Mouse (Mus musculus): Measurements from ENCODE around the gene Dhrs3.

The Dhrs3 gene

DNA sequence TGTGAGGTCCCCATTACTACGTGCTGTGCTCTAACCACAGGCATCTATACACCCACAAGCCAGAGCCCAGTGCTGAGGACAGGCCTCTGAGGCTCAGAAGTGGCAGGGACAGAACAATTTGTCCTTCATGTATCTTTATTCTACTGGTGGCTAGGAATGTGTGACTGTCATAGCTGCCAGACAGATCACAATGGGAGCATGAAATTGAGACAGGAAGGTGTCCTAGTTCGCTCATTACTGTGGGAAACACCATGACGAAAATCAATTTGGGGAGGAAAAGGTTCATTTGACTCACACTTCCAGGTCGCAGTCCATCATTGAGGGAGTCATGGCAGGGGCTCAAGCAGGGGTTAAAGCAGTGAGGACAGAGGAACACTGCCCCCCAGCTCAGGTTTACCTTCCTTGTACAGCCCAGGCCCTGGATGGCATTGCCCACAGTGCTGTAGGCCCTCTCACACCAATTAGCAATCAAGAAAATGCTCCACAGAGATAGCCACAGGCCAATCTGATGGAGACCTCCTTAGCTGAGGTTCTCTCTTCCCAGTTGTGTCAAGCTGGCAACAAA, 47.3 kb downstream of the Dhrs3 start:
- DNase-seq (ENCODE audit: low read depth, low spot score) = no peak

DNA sequence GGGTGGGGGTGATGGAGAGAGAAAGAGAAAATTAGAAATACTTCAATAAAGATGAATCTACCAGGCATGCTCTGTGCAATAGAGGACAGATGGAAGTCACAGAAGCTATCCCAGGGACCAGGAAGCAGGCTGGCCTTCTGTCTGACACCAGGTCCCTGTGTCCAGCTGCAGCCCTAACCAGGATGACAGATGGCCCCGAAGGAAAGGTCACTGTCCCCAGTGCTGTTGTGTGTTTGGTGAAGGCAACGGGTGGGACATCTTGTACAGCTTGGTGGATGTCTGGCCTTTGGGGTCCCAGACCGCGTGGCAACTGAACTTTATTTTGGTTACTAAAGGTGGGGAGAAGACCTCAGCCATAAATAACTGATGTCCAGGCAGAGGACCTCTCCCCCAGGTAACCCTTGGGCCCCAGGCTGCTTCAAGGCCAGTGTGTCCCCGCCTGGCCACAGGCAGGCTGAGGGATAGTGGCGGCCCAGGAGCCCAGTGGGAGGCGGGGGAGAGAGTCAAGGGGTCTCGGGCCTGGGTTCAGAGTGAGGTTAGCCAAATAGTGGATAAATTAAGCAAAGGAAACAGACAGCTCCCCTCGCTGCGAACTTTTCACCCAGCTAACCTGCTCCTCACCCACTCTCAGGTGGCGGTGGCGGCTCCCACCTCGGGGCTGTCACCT, 48.3 kb downstream of the Dhrs3 start:
- no peak for DNase-seq (ENCODE audit: low read depth, low spot score)

DNA sequence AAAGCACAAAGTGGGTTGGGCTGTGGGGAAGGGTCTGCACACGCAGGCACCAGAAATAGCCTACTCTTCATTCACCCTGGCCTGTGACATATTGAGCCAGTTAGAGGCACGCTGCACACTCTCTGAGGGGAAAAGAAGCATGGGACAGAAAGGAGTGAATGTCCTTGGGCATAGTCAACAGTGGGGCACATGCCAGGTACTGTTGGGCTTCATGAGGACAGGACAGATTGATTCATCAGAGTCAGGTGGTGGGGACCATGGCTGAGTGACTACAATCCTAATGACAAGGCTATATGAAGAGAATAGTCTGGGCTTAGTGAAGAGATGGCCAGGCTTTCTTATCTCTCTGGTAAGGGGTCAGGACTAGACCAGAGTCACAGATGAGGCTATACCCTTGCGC, 49.8 kb downstream of the Dhrs3 start:
- DNase-seq (ENCODE audit: low read depth, low spot score) = no peak

DNA sequence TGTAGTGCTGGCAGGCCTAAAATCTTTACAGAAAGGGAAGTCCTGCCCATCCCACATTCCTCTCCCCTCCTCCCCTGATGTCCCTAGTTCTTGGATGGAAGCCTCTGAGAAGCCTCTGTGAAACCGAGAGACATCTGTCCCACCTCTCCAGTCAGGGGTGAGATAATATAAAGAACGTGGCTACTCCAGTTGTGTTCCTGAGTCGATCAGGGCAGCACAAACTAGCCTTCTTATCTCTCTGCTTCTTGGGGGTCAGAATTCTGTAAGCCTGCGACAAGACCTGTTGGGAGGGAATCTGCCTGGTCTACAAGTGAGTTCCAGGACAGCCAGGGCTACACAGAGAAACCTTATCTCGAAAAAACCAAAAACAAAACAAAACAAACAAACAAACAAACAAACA, 50.6 kb downstream of the Dhrs3 start:
- DNase-seq (ENCODE audit: low read depth, low spot score) = no peak

DNA sequence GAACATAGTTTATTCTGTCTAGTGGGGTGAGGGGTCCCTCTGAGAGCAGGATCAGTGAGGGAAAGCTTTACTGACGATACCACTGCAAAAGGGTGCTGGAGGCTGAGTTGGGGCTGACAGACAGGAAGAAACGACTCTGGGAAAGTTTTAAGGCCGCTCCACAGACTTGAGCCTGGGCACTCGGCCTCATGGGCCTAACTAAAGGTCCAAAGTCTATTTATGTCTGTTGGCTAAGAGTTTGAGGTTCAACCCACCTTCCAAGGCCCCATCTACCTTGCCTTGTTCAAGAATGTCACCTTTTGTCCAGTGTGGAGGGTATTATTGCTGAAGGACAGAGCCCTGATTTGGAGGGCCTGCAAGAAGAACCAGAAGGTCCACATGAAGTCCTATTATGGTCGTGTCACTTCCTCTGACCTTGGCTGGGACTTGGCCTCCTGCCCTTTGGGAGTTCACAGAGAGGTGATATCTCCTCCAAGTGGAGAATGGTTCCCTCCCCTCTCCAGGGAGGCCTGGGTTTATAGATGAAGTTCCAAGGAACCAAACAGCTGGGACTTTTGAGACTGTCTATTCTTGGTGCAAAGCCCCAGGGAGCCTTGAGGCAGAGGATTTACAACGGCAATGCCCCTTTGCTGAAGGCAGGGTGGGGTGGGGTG, 55.2 kb downstream of the Dhrs3 start:
- no peak for DNase-seq (ENCODE audit: low read depth, low spot score)

DNA sequence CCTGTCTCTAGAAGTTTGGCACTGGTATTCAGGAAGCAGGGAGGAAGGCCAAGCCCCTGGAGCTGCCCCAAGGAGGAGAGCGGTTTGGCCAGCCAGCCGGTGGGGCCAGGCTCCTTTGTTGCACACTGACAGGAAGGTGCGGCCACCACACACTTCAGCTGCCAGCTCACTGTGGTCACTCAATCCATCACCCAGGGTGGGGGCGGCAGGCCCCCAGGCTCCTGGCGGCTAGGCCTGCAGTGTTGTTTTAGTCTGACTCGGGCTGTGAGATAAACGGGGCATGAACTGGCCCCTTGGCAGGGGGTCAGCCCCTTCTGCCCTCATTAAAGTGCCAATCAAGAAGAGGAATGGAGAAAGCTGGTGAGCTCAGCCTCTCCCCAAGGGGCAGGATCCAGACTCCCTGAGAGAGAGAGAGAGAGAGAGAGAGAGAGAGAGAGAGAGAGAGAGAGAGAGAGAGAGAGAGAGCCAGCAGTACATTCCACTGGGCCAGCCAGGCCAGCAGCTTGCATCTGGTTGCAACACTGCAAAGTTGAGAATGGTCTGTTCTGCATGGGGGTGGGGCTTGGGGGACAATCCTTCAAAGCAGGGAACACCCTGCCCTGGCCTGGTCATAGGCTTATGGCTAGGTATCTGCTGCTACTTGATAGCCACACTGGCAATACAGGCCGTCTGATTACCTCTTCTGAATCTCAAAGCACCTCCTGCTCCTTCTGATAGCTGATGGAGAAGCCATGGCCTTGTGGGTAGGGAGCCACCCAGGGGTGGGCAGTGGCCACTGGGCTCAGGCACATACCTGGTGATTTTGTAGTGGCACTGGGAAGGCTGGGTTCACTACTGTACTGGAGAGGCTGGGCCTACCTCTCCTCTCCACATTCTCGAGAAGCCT, 57.1 kb downstream of the Dhrs3 start:
- DNase-seq (ENCODE audit: low read depth, low spot score) = peak; percentile 12

DNA sequence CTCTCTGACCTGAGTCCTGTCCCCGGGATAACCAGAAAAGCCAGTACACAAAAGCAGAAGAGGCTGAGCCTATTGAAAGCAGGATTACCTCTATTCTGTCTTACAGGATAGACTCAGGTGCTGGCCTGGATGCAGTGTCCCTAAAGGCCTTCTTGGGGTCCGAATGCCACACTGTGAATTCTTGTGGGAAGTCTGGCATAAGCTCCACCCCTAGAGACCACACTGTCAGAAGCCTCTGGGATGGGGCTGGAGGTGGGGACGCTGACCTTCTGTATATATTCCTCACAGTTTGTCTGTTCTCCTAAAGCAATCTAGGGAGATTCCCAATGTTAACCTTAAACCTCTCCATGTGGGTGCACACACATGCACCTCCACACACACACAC, 57.7 kb downstream of the Dhrs3 start:
- no peak for DNase-seq (ENCODE audit: low read depth, low spot score)

DNA sequence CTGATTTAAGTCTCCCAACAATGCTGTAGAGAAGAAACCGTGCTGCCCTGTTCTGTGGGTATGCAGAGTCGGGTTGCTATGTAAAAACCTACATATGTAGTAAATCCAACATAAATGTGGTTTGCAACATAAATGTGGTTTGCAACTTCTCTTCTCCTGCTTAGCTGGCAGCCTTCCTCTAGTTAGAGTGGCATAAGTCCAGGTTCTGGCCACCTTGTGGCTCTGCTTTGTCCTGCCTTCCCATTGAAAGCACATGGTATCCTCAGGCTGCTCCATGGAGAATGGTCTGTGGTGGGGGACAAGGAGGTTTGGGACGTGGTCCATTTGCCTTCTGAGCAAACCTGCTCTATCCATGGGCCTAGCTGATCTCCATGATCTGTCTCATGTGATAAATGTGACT, 58.3 kb downstream of the Dhrs3 start:
- no peak for DNase-seq (ENCODE audit: low read depth, low spot score)

DNA sequence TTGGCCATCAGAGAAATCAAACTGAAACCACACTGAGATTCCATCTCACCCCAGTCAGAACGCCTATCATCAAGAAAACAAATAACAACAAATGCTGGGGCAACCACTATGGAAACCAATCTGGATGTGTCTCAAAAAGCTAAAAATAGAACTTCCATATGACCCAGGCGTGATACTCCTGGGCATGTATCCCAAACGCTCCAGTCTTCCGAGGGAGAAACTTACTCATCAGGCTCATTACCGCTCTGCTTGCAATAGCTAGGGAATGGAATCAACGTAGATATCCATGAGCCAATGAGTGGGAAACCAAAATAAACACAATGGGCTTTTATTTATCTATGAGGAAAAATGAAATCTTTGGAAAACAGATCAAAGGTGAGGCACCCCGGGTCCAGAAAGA, 59.2 kb downstream of the Dhrs3 start:
- DNase-seq (ENCODE audit: low read depth, low spot score) = peak; percentile 61

DNA sequence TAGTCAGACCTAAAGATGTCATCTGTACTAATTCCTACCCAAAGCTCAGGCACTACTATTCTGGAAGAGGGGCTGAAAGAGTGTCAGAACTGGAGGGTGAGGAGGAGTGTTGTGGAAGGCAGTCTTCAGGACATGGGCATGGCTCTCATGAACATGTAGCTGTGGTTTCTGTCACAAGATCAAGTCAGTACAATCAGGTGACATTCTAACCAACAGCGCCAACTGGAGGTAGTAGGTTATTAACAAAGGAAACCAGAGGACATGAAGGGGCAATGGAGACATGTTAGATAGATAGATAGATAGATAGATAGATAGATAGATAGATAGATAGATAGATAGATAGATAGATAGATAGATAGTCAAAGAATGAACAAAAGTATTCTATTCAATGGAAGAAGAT, 60.8 kb downstream of the Dhrs3 start:
- DNase-seq (ENCODE audit: low read depth, low spot score) = no peak

DNA sequence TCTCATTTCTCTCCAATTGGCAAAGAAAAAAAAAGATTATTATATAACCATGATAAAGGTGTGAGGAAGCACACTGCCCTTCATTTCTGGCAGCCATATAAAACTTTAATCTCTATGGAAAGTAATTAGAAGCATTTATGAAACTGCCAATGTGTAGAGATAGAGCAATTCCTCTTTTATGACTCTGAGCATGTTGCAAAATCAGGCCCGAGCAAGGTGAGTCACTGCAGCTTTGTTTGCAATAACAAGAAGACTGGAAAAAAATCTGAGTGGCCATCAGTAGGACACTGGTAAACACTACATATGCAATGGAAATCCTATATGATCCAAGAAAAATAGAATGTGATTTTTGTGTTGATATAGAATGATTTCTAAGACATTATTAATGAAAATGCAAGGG, 63.2 kb downstream of the Dhrs3 start:
- no peak for DNase-seq (ENCODE audit: low read depth, low spot score)

DNA sequence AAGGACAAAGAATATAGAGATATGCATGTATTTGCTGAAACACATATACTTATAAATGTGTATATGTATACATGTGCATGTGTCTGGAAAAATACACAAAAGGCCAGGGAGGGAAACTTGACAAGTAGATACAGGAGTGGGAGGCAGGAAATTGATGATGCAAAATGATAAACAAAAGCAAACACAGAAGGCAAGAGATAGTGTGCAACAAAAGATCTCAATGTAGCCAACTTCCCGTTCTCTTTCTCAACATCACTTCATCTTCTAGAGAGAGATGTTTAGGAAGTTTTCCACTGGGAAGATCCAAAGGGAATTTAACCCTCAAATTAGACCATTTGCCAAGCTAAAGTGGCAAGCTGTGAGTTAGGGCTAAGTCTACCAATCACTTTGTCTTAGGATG, 63.7 kb downstream of the Dhrs3 start:
- no peak for DNase-seq (ENCODE audit: low read depth, low spot score)

DNA sequence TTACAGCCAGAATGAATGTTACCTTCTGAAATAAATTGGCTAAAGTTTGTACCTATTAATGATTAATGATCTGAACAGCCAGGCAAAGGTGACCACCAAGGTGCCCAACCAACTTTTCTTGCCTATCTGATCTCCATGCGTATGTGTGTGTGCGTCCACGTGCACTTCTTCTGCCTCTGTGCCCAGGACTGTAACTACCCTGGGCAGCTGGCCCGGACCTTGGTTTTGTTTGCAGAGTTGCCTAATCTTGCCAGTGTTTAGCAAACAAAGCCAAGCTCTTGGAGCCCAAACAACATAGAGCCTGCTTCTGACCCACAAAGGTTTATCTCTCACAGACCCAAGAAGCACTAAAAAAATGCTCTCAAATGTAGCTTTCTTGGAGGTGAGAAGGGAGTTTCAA, 64.6 kb downstream of the Dhrs3 start:
- no peak for DNase-seq (ENCODE audit: low read depth, low spot score)

DNA sequence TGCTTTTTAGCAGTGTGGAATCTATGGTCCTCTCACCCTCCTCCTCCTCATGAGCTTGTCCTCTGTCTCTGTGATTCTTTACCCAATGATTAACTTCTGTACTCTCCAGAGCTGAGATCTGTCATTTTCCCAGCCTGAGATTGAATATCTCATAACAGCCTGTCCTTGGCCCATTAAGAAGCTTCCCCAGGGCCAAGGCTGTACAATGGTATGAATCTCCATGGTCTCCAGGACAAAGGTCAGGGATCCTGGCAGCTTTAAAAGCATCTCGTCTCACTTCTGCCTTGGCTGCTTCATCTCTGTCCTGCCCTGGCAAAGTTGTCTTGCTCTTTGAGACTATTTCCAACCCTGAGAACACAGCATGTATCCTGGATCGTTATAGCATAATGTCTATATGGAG, 65.1 kb downstream of the Dhrs3 start:
- DNase-seq (ENCODE audit: low read depth, low spot score) = no peak

DNA sequence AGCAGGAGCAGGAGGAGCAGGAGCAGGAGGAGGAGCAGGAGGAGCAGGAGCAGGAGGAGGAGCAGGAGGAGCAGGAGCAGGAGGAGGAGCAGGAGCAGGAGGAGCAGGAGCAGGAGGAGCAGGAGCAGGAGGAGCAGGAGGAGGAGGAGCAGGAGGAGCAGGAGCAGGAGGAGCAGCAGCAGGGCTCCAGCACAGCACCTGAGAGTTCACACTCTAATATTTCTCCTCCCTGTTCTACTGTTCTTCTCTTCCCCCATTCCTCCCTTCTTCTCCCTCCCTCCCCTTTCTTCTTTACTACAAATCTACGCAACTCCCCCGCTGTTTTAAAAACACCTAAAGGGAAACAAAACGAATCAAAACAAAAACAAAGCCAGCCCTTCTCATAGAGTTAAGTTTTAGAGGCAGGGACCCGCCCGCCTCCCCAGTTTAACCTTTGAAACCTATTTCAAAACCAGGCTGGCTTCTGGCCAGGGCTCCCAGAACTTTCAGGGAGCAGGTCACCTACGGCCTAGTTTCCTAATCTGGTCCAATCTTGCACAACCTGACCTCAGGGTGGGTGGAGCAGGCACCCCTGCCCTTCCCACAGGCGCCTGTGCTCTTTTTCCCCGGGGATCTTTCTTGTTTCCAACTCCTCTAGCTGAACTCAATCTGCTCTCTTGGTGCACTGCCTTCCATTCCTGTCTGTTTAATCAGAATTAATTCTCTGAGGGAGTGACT, 67.7 kb downstream of the Dhrs3 start:
- DNase-seq (ENCODE audit: low read depth, low spot score) = no peak

DNA sequence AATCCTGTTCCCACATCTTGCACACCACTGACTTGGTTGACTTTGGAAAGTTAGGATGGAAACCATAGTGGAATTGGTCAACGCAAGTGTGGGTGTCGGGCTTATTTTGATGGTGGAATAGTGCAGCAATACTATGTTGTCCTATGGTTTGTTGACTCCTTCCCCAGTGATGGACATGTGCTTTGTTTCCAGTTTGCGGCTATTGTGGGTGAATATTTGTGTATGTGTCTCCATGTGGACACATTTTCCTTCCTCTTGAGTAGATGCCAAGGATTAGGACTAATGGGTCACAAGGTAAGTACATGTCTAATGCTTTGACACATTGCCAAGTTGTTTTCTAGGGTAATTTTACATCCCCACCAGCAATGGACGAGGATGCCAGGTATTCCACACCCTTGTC, 68.6 kb downstream of the Dhrs3 start:
- no peak for DNase-seq (ENCODE audit: low read depth, low spot score)

DNA sequence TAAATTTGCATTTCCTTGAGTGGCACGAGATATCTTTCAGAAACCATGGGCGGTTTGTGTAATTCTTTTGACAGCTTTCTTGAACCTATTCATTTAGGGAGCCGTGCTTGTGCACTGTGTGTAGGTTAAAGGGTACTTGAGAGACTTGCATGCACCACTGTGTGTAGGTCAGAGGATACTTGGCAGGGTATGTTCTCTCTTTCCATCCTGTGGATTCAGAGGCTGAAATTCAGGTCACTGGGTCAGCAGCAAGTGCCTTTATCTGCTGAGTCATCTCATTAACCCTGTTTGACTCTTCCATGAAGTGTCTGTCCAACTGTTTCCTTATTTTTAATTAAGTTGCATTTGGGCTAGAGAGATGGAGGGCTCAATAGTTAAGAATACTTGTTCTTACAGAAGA, 69.1 kb downstream of the Dhrs3 start:
- no peak for DNase-seq (ENCODE audit: low read depth, low spot score)

DNA sequence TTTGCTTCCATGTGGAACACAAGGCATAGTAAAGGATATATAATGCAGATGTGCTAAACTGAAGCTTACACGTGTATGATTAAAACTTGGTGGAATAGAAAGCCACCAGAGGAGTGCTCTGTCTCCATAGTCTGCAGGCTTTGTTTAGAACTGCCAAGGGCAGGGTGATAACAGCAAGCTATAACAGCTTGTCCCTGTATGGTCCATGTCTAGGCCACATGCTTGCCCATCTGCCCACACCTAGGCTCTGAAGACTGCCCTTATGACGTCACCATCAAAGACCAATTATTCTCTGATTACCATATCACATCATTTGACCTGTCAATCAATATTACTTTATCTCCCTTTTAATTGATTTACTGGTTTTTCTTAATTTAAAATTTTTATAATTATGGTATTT, 72.6 kb downstream of the Dhrs3 start:
- DNase-seq (ENCODE audit: low read depth, low spot score) = no peak

DNA sequence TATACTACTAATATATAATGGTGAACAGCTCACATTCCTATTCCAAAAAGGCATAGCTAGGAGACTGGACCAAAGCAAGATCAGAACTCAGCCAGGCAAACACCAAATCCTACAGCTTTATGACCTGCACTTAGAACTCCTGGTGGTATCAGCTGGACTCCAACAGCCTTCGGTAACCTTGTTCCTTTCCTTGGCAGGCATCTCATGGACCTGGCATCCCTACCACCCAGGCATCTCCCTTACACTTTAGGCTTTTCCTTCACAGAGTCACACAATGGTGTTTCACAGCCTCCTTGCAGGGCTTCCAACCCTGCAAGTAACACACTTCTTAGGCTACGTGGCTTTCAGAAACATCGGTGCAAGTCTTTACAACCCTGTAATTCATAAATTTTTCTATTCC, 75.7 kb downstream of the Dhrs3 start:
- no peak for DNase-seq (ENCODE audit: low read depth, low spot score)

DNA sequence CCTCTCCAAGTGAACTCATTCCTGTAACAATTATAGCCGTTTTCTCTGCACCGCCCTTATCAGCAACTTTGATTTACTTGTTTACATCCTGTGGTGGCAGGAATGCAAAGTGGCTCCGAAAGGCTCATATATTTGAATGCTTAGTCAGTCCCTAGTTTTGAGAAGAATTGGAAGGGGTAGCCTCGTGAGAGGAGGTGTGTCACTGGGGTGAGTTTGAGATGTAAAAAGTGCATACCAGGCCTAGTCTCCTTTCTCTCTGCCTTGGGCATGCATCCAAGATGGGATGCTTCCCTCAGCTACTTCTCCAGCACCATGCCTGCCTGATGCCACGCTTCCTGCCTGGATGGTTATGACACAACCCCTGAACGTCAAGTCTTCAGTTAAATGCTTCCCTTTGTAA, 76.4 kb downstream of the Dhrs3 start:
- DNase-seq (ENCODE audit: low read depth, low spot score) = peak; percentile 16

DNA sequence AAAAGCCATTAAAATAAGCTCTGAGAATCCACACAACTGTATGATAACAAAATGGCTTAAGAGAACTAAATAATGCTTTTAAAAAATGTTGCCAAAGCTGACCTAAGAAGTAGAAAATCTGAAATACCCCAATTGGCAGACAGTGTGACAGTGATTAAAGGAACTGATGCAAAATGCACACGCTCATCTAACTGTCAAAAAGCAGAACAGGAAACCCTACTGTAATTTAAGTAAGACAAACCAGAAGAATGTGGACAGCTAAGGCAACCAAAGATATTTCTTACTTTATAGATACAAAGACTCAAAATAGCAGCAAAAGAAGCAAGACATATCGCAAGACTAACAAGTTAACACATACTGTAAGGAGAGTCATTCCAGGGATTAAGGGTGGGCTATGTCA, 78.4 kb downstream of the Dhrs3 start:
- no peak for DNase-seq (ENCODE audit: low read depth, low spot score)
